Mouse (Mus musculus): ENCODE measurements at regions not wholly inside any gene's neighbourhood (a gene's known extent, or its start where the extent isn't known, plus 50 kb on each side); places are given as distances from the start of the nearest gene placed in this dataset.
"Not testable (repeated sequence)": the region's sequence is repeated elsewhere in the genome, so short reads cannot be mapped to it uniquely, and the experiment has no call there.

GRCm38 (mm10) chr13:115751271-115751670, 558.2 kb downstream of the Isl1 start:
- Histone ChIP-seq H3K27me3 (ENCODE audit: poor library complexity, severe bottlenecking) (no peaks in the 10 kb centered on the region), H3K36me3 (replicated peaks) (no peaks in the 10 kb centered on the region), H3K27ac (no peak overlapping the region), H3K9me3 (no peaks in the 10 kb centered on the region), H3K4me3 (no peak overlapping the region), H3K4me1 (no peaks in the 10 kb centered on the region)
- DNase-seq (ENCODE audit: extremely low spot score, low spot score), result no peak
- 80% methylated on average over 7 of the region's 7 CpGs for whole genome bisulfite sequencing

- H3K27ac ChIP-seq; H3K9me3 ChIP-seq; H3K4me1 ChIP-seq; H3K4me3 ChIP-seq; H3K36me3 ChIP-seq (replicated peaks); DNase-seq (ENCODE audit: extremely low spot score, low spot score); H3K27me3 ChIP-seq (ENCODE audit: poor library complexity, severe bottlenecking): not testable (repeated sequence)
- WGBS, result 79% methylated on average over 1 of the region's 1 CpGs
Measured at GRCm38 (mm10) chr13:115742080-115742479, 567.4 kb downstream of the Isl1 start.

GRCm38 (mm10) chr13:115727986-115728385, 581.5 kb downstream of the Isl1 start:
- 83% methylated on average over 5 of the region's 5 CpGs for WGBS
- no peaks in the 10 kb centered on the region for H3K4me1 ChIP-seq
- H3K4me3 ChIP-seq, result no peak overlapping the region
- no peaks in the 10 kb centered on the region for H3K36me3 ChIP-seq (replicated peaks)
- no peaks in the 10 kb centered on the region for H3K9me3 ChIP-seq
- DNase-seq (ENCODE audit: extremely low spot score, low spot score), result no peak
- H3K27me3 ChIP-seq (ENCODE audit: poor library complexity, severe bottlenecking), result no peaks in the 10 kb centered on the region
- no peak overlapping the region for H3K27ac ChIP-seq

GRCm38 (mm10) chr13:115725356-115725952, 584.0 kb downstream of the Isl1 start:
- Histone ChIP-seq H3K27me3 (ENCODE audit: poor library complexity, severe bottlenecking) (no peaks in the 10 kb centered on the region), H3K27ac (no peak overlapping the region), H3K4me3 (no peak overlapping the region), H3K4me1 (no peaks in the 10 kb centered on the region), H3K9me3 (no peaks in the 10 kb centered on the region), H3K36me3 (replicated peaks) (no peaks in the 10 kb centered on the region)
- WGBS, result 80% methylated on average over 5 of the region's 5 CpGs
- DNase-seq (ENCODE audit: extremely low spot score, low spot score), result no peak

DNA sequence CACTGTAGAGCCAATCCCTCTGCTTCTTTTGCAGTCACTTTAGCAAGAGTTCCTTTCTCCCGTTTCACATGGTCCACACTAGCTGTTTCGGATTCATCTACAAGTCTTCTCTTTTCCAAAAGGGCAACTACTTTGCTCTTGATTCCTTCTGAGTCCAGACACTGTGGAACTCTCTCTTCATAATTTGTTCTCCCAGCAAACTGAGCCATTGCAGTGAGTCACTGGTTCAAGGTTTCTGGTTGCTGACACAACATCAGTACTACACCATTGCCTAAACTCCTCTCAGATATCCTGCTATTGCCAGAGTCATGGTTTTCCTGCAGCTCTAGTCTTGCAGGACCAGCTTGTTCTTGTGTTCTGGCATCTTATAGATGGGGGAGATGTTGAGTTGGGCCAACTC, 590.2 kb downstream of the Isl1 start:
- Histone ChIP-seq H3K27me3 (ENCODE audit: poor library complexity, severe bottlenecking) (no peaks in the 10 kb centered on the region), H3K9me3 (no peaks in the 10 kb centered on the region), H3K4me3 (no peak overlapping the region), H3K36me3 (replicated peaks) (no peaks in the 10 kb centered on the region), H3K4me1 (no peaks in the 10 kb centered on the region), H3K27ac (no peak overlapping the region)
- no peak for DNase-seq (ENCODE audit: extremely low spot score, low spot score)
- 90% methylated on average over 2 of the region's 2 CpGs for WGBS

DNA sequence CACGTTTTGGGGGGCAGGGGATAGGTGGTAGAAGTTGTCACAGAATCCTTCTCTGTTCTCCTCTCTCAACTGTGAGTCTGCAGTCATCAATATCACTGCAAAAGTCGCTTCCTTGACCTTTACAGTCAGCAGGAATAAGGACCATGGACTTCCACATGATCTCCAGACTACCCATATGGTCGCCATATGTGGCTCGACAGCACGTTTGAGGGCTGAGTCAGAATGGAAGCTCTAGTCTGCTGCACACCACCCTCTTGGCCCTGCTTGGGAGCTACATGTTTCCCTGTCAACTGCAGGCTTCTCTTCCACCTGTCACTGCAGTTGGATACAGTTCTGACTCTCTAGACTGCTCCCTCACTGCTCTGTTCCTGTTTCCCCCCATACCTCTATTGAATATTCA, 590.6 kb downstream of the Isl1 start:
- DNase-seq (ENCODE audit: extremely low spot score, low spot score), result no peak
- H3K4me3 ChIP-seq, result no peak overlapping the region
- H3K27me3 ChIP-seq (ENCODE audit: poor library complexity, severe bottlenecking), result no peaks in the 10 kb centered on the region
- H3K9me3 ChIP-seq, result no peaks in the 10 kb centered on the region
- no peaks in the 10 kb centered on the region for H3K4me1 ChIP-seq
- no peak overlapping the region for H3K27ac ChIP-seq
- 73% methylated on average over 5 of the region's 5 CpGs for WGBS
- no peaks in the 10 kb centered on the region for H3K36me3 ChIP-seq (replicated peaks)

DNA sequence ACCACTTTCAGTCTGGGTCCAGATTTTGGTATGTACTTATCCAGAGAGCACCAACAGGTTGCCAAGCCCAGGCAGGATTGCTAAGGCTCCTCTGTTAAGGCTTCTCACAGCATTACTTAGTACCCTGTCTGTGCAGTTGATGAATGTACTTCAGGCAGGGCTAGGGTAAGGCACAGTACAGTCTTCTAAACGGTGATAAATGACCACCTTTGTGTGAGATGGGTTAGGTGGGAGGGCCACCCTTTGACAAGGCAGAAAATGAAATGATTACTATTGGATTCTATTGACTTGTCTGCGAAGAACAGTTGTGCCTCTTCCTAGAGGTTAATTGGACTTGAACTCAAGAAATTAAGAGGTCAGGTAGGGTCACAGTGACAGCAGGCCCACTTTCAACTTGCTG, 594.4 kb upstream of the Itga1 start:
- H3K9me3 ChIP-seq, result no peaks in the 10 kb centered on the region
- H3K36me3 ChIP-seq (replicated peaks), result no peaks in the 10 kb centered on the region
- WGBS, result 41% methylated on average over 2 of the region's 2 CpGs
- no peak overlapping the region for H3K27ac ChIP-seq
- H3K4me1 ChIP-seq, result 0 out of 2 replicates have a peak, but pooled peaks cover 4% of the 10 kb centered on the region
- H3K27me3 ChIP-seq (ENCODE audit: poor library complexity, severe bottlenecking), result peaks cover 15% of the 10 kb centered on the region; the same call in 1 of the 2 replicates
- DNase-seq (ENCODE audit: extremely low spot score, low spot score), result no peak
- H3K4me3 ChIP-seq, result no peak overlapping the region

DNA sequence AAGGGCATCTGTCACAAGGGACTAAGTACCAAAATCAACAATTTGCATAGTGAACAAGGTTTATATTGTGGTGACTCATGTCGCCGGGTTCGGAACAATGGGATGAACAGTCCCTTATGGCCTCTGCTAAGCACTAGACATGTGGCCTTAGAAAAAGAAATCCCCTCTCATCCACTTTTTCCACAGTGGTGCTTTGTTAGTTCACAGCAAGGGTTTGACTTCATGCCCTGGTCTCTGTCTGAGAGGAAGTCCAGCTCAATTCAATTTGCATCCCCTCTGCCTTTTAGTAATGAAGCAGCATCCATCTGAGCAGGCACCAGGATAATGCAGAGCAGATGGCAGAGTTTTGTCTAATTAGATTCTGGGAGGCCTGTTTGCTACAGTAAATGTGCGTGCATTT, 585.7 kb upstream of the Itga1 start:
- DNase-seq (ENCODE audit: extremely low spot score, low spot score), result peak; percentile 19
- peaks cover 48% of the 10 kb centered on the region for H3K27me3 ChIP-seq (ENCODE audit: poor library complexity, severe bottlenecking)
- WGBS, result 13% methylated on average over 4 of the region's 4 CpGs

GRCm38 (mm10) chr13:115679591-115679990, 577.8 kb upstream of the Itga1 start:
- 51% methylated on average over 6 of the region's 6 CpGs for WGBS
- peaks cover 64% of the 10 kb centered on the region for H3K27me3 ChIP-seq (ENCODE audit: poor library complexity, severe bottlenecking)
- no peak overlapping the region for H3K27ac ChIP-seq

More for the DNA sequence above, 585.7 kb upstream of the Itga1 start:
- Histone ChIP-seq H3K4me3 (no peak overlapping the region), H3K36me3 (replicated peaks) (no peaks in the 10 kb centered on the region), H3K4me1 (peaks cover 8% of the 10 kb centered on the region), H3K9me3 (no peaks in the 10 kb centered on the region), H3K27ac (no peak overlapping the region)

GRCm38 (mm10) chr13:115676836-115677235, 575.1 kb upstream of the Itga1 start:
- Histone ChIP-seq H3K9me3 (no peaks in the 10 kb centered on the region), H3K4me1 (peaks cover 15% of the 10 kb centered on the region), H3K36me3 (replicated peaks) (no peaks in the 10 kb centered on the region), H3K27me3 (ENCODE audit: poor library complexity, severe bottlenecking) (peaks cover 57% of the 10 kb centered on the region), H3K4me3 (no peak overlapping the region), H3K27ac (no peak overlapping the region)
- 70% methylated on average over 5 of the region's 5 CpGs for WGBS
- no peak for DNase-seq (ENCODE audit: extremely low spot score, low spot score)

More at GRCm38 (mm10) chr13:115679591-115679990, 577.8 kb upstream of the Itga1 start:
- Histone ChIP-seq H3K4me3 (no peak overlapping the region), H3K4me1 (peaks cover 5% of the 10 kb centered on the region; the same call in 1 of the 2 replicates), H3K9me3 (no peaks in the 10 kb centered on the region), H3K36me3 (replicated peaks) (no peaks in the 10 kb centered on the region)
- DNase-seq (ENCODE audit: extremely low spot score, low spot score), result no peak

- no peak for DNase-seq (ENCODE audit: extremely low spot score, low spot score)
- Histone ChIP-seq H3K36me3 (replicated peaks) (no peaks in the 10 kb centered on the region), H3K4me3 (no peak overlapping the region), H3K27ac (no peak overlapping the region), H3K4me1 (peaks cover 15% of the 10 kb centered on the region), H3K9me3 (no peaks in the 10 kb centered on the region), H3K27me3 (ENCODE audit: poor library complexity, severe bottlenecking) (peaks cover 42% of the 10 kb centered on the region)
- 9% methylated on average over 5 of the region's 5 CpGs for WGBS
Measured at GRCm38 (mm10) chr13:115673729-115674128, 572.0 kb upstream of the Itga1 start.

- H3K4me3 ChIP-seq, result no peak overlapping the region
- peaks cover 31% of the 10 kb centered on the region for H3K27me3 ChIP-seq (ENCODE audit: poor library complexity, severe bottlenecking)
- H3K36me3 ChIP-seq (replicated peaks), result no peaks in the 10 kb centered on the region
- no peak for DNase-seq (ENCODE audit: extremely low spot score, low spot score)
- no peaks in the 10 kb centered on the region for H3K9me3 ChIP-seq
- 89% methylated on average over 7 of the region's 7 CpGs for WGBS
- no peak overlapping the region for H3K27ac ChIP-seq
- H3K4me1 ChIP-seq, result peaks cover 11% of the 10 kb centered on the region
Measured at GRCm38 (mm10) chr13:115671685-115672084, 569.9 kb upstream of the Itga1 start.

DNA sequence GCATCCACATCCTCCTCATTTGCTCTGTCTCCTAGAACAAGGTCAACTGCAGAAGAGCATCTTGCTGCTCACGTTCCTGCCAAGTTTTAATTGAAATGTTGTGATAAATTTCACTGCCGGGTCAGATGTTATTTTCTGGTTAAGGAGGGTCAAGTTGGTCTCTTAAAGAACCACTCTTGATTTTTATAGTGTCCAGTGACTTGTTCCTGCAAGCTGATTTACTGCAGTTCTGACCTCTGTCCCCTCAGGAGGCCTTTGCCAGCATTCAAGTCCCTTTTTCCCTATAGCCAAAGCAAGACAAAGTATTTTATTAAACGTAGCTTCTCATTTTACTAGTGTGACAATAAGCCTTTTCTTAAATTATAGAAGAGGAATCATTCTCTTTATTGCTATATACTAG, 567.8 kb upstream of the Itga1 start:
- Histone ChIP-seq H3K27ac (no peak overlapping the region), H3K4me1 (peaks cover 10% of the 10 kb centered on the region), H3K4me3 (no peak overlapping the region), H3K27me3 (ENCODE audit: poor library complexity, severe bottlenecking) (peaks cover 18% of the 10 kb centered on the region; the same call in 1 of the 2 replicates), H3K9me3 (no peaks in the 10 kb centered on the region), H3K36me3 (replicated peaks) (no peaks in the 10 kb centered on the region)
- DNase-seq (ENCODE audit: extremely low spot score, low spot score), result no peak
- 73% methylated on average over 3 of the region's 3 CpGs for WGBS

DNA sequence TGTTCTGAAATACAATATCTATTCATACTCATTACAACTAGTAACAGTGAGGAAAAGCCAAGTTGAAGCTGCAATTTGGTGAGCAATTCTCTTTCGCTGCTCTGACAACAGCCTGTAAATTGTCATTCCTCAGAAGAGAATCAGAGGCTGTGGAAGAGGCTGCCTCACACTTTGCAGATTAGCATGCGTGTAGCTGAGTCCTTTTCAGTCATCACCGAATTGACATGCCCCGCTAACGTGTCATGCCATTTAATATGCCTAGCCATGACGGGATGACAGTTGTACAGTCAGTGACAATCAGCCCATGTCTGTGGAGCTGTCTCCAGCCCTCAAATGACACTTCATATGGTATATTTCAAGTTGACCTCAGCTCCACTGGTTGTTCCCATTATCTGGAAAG, 553.4 kb upstream of the Itga1 start:
- WGBS, result 93% methylated on average over 6 of the region's 6 CpGs

More for the DNA sequence above, 553.4 kb upstream of the Itga1 start:
- no peak overlapping the region for H3K27ac ChIP-seq
- DNase-seq (ENCODE audit: extremely low spot score, low spot score), result no peak
- peaks cover 13% of the 10 kb centered on the region; the same call in 1 of the 2 replicates for H3K4me1 ChIP-seq
- H3K9me3 ChIP-seq, result no peaks in the 10 kb centered on the region
- H3K4me3 ChIP-seq, result no peak overlapping the region
- H3K36me3 ChIP-seq (replicated peaks), result no peaks in the 10 kb centered on the region
- H3K27me3 ChIP-seq (ENCODE audit: poor library complexity, severe bottlenecking), result no peaks in the 10 kb centered on the region
